Mouse (Mus musculus): Measurements from ENCODE around the gene Tm9sf4. TPM values are rescaled to one million over a fixed set of nuclear protein-coding genes. Genes with fewer than 3 reads are reported as not detected.

Tm9sf4 gene
- 10 to 100 TPM; 71.6 to 71.8 TPM for total RNA-seq (2023)

DNA sequence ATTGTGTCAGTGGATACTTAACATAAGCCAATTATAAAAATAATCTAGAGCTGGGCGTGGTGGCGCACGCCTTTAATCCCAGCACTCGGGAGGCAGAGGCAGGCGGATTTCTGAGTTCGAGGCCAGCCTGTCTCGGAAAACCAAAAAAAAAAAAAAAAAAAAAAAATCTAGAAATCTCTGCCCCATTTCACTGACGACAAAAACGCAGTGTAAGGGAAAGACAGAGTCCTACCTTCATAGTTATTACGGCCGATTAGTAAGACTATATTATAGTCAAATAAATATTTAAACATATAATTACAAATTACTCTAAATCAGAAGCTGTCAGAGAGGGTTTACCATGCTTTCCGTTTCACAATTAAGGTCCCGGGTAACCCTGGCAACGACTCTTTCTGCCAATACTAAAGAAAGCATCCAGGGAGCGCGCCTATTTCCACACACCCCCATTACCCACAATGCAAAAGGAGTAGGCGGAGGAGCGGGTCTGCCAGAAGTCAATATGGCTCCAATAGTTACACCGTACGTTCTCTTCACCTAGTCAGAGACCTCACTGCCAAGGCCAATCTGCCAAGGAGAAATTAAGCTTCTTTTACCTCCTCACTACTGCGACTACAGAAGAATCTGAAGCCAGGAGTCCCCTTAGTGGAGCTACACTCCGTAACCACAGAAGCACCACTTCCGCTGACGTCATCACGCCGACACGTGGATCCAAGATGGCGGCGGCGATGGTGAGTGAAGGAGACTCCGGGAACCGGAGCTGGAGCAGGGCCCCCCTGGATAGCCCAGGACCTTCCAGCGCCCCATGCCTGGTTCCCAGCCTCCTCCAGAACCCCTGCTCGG lies at the start of gene Tm9sf4:
Gene Tm9sf4, plus strand, starts transcription at position 460 of the 840 bp plus-strand sequence.

DNA sequence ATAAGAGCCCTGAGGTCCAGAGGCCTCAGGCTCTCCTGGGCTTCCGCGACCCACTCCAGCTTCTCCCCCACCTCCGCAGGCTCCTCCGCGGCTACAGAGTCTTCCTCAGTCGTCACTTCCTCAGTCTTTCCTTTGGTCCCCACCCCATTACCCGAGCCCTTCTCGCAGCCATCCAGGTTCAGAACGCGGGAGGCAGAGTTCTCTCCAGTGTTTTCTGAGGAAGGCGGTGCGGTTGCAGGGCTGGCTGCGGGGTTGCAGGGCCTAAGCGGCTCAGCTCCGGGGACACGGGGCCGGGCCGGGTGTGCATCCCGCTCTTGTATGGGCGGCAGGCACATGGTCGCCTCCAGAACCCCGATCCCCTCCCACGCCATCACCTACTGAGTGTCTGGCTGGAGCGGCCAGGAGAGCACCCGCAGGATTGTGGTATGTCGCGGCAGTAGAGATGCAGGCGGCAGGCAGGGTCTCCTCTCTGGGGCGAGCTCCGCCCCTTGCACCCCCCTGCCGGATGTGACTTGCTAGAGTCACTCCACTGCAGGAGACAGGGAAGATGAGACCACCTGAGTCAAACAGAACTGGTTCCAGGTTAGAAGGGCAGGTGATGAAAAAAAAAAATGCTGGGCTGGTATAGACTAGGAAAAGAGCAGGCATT lies 64.0 kb downstream of the Tm9sf4 start, which contains the start of gene Tspyl3:
Gene Tspyl3, minus strand, starts transcription at position 496 of the 649 bp plus-strand sequence.

DNA sequence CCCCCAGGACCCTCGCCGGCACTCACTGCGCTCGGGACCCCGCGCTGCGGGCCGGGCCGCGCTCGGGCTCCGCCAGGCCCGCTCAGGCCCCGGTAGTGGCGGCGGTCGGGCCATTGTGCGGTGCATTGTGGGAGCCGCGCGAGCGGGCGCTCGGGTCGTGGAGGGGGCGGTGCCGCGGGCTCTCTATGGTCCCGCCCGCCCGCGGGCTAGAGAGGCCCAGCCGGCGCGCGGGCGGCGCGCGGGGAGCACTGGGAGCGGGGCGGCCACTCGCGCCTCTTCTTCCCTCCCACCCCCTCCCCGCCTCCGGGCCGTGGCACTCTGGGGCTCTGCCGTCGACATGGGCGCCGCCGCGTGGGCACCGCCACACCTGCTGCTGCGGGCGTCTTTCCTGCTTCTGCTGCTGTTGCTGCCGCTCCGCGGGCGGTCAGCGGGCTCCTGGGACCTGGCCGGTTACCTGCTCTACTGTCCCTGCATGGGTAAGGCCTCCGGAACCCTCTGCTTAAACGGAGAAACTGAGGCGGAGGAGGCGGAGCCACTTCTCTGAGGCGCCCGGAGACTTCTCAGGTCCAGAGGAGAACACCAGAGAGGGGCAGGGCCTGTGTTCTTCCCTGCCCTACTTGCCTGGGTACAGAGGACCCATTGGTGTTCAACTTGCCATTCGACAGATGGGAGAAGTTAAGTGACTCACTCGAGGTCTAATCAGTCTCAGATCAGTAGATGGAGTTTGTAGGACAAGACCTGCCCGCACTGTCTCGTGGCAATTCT lies 80.3 kb downstream of the Tm9sf4 start, which contains the start of the genes Plagl2 and Pofut1:
Gene Plagl2, minus strand, starts transcription at position 177 of the 765 bp plus-strand sequence.
Gene Pofut1, plus strand, starts transcription at position 284 of the 765 bp plus-strand sequence.

Other genes with a start within 250 kb of the Tm9sf4 start
- not detected for gene Mylk2, start 250.0 kb upstream of the Tm9sf4 start, total RNA-seq (2023)
- gene Foxs1, start 228.1 kb upstream of the Tm9sf4 start, total RNA-seq (2023): not detected
- not detected for gene Dusp15, start 209.6 kb upstream of the Tm9sf4 start, total RNA-seq (2023)
- not detected for gene Ttll9, start 198.8 kb upstream of the Tm9sf4 start, total RNA-seq (2023)
- 10 to 100 TPM; 64.1 to 91.3 TPM for gene Pdrg1, start 145.9 kb upstream of the Tm9sf4 start, total RNA-seq (2023)
- not detected for gene Xkr7, start 129.5 kb upstream of the Tm9sf4 start, total RNA-seq (2023)
- not detected for gene Ccm2l, start 95.3 kb upstream of the Tm9sf4 start, total RNA-seq (2023)
- 100 to 1,000 TPM; 142 to 161 TPM for gene Hck, start 52.8 kb upstream of the Tm9sf4 start, total RNA-seq (2023)
- 10 to 100 TPM; 17.9 to 19.4 TPM for gene Tspyl3, start 64.1 kb downstream of the Tm9sf4 start, total RNA-seq (2023)
- 10 to 100 TPM; 24.7 to 29.7 TPM for gene Plagl2, start 80.1 kb downstream of the Tm9sf4 start, total RNA-seq (2023)
- 10 to 100 TPM; 34.0 to 37.9 TPM for gene Pofut1, start 80.2 kb downstream of the Tm9sf4 start, total RNA-seq (2023)
- 10 to 100 TPM; 19.0 to 20.5 TPM for gene Kif3b, start 130.1 kb downstream of the Tm9sf4 start, total RNA-seq (2023)
- gene Asxl1, start 184.5 kb downstream of the Tm9sf4 start, total RNA-seq (2023): 10 to 100 TPM; 49.8 to 52.1 TPM